Mouse (Mus musculus) fat pad, adult 2 months (tissue): ENCODE measurements around the gene Slco2a1.

Source experiments
- DNase-seq: peaks from one replicate; pipeline ENCODE4 v3.0.0-alpha.2; 2011; ENCODE audit warnings: low read depth, low spot score; ENCODE audit errors: extremely low read depth

Gene Slco2a1

DNA sequence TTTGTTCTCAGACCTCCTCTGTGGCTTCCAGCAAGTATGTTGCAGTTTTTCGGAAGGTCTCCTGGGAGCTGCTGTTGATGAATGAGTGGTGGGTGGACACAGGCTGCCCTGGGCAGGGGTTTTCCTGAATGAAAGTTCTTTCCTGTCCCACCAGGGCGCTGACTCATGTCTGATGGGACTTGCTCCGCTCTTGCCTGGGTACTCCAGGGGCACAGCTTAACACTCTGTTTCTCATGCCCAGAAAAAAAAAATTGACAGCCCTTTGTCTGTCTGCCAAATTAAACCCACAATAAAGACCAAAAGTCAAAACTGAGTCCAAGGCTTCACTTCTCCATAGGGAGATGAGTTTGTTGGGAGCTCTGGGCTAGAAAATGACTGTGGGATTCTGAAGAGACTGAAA, 44.9 kb downstream of the Slco2a1 start:
- no peak for DNase-seq

DNA sequence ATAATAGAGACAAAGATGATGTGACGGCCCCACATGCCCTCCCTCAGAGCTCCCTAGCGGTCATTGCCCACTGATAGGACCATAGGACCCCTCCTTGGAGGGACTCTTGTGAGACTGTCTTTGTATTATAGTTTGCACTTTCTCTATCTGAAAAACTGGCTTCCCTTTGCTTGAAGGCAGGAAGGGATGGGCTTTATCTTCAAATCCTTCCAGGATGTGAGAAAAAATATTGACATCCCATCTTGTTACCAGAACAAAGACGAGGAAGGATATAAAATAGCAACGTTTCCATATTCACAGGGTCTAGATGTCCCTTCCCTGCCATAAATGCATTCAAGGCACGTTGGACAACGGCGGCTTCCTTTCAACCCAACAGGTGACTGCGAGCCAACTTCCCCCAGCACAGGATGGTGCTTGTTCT, 48.5 kb downstream of the Slco2a1 start:
- no peak for DNase-seq

DNA sequence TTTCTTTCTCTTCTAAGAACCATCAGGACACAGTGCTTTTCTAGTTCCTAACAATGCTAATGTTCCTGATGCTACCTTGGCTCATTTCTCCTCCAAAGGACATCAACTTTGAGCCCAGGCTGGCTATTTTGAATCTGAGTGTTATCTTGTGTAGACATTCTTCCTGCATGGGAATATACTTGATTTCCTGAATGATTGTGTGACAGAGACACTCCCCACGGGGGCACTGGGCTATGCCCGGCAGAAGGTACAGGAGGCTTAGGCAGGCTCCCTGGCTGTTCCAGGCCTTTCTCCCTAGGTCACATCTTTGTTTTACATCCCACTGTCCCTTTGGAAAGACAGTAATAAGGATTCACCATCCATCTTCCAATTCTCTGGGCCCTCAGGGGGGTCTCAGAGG, 49.8 kb downstream of the Slco2a1 start:
- no peak for DNase-seq

- DNase-seq = no peak
Measured at GRCm38 (mm10) chr9:103038705-103039104, 50.2 kb downstream of the Slco2a1 start.

GRCm38 (mm10) chr9:103040581-103040980, 52.1 kb downstream of the Slco2a1 start:
- no peak for DNase-seq

- DNase-seq = no peak
Measured at GRCm38 (mm10) chr9:103045406-103045805, 56.9 kb downstream of the Slco2a1 start.

GRCm38 (mm10) chr9:103049049-103049511, 60.6 kb downstream of the Slco2a1 start:
- DNase-seq = no peak

DNA sequence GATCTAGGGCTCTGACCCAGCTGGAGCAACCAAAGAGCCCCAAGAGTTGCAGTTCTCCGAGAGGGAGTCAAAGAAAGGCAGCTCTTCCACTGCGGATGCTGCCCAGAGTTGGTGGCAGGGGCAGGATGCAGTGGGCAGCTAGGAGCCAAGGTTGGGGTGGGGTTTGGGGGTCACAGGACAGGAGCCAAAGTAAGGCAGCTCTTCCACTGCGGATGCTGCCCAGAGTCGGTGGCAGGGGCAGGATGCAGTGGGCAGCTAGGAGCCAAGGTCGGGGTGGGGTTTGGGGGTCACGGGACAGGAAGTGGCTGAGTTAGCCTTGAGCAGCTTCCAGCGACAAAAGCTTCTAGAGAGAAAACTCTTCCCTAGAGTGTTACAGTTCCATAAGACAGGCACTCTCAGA, 65.3 kb downstream of the Slco2a1 start:
- no peak for DNase-seq

- no peak for DNase-seq
Measured at GRCm38 (mm10) chr9:103055061-103055460, 66.5 kb downstream of the Slco2a1 start.

DNA sequence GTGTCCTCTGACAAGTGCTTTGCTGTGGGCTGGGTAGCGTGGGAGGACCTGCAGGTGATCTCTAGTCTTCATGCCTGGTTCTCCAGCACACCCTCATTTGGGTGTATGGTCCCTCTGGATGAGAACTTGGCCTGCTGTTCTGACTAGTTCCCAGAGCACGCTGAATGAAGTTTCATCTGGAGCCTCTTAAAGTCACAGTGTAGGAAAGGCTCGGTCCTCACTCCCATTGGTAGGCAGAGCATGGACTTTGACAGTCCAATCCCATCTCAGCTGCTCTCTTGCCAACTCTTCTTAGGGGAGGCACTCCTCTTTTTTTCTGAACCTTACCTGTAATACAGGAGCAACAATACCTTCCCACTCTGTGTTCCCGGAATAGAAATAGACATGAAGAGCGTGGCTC, 67.7 kb downstream of the Slco2a1 start:
- no peak for DNase-seq

DNA sequence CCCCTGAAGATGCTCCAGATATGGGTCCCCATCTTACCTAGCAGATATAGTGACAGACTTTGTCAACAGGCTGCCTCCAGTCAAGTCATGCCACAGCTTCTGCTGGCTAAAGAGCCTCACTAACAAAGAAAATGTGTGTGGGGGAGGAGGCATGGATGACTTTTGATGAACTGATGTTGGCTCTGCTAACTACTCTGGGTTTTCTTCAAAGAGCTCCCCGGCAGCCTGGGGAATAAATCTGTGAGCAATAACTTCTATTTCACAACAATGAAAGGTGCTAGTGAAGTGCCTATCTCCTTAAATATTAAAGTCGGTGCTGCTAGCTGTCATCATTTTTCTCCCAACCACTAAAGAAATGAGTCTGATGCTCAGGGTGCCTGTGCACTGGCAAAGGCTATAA, 72.0 kb downstream of the Slco2a1 start:
- DNase-seq = no peak

DNA sequence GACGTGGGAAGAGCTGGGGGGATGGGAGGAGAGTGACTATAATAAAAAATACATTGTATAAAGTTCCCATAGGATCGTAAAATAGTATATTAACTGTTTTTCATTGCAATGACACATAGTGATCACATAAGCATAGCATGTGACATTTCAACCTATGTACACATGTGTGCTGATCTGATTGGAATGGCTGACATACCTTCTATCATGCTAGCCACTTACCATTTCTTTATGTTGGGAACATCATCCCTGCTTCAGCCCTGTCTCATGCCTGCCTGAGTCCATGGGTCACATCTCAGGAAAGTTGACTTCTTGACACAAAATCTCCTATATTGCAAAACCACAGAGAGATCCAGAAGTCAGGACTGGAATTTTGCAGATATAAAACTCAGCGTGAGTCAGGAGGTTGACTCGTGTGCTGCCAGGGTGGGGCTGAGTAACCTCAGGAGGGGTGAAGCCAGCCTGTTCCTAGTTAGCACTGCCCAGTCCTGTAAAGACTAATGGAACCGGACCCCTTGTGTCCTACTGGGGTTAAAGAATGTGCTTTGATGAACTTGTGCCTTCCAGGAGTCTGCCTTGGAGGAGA, 73.0 kb downstream of the Slco2a1 start:
- DNase-seq = no peak

DNA sequence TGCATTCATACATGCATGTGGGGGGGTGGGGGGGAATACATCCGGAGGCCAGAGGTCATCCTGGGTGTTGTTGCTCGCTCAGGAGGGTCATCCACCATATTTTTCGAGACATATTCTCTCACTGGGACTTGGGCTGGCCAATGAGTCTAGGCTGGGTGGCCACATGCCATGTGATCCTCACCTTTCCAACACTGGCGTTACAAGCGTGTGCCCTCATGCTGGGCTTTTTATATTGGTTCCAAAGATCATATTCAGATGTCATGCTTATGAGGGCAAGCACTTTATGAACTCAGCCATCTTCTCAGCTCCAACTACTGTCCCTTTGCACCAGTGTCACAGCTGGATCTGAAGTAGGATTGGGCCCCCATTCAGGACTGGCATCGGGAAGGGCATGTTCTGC, 75.1 kb downstream of the Slco2a1 start:
- DNase-seq = no peak

DNA sequence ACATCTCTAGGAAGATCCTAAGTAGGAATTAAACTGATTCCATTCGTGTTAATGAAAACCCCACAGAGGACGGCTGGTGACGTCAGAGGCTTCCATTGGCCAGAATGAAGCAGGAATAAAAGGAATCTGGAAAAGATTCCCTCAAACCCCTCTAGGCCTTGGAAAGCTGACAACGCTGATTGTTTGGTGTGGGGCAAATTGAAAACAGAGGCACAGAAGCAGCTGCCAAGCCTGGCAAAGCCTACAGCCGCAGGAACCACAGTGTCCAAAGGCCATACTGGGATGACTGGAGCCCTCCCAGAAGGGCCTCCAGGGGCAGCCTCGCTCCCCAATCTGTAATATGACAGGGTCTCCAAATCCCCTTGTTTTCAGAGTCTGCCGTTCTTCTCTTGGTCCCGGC, 78.3 kb downstream of the Slco2a1 start:
- no peak for DNase-seq

DNA sequence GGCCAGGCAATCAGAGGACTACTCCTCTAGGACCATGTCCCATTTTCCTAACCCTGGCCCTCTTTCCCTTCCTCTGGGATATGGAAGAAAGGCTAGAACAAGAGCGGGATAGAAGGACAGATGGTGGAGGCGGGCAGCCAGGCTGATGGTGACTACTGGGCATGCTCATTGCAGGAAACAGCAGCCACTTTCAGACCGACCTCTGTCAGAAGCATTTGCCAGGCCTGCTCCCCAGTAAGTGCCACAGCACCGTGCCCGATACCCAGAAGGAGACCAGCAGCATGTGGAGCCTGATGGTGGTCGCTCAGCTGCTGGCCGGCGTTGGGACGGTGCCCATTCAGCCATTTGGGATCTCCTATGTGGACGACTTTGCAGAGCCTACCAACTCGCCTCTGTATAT, 79.1 kb downstream of the Slco2a1 start:
- DNase-seq = no peak

DNA sequence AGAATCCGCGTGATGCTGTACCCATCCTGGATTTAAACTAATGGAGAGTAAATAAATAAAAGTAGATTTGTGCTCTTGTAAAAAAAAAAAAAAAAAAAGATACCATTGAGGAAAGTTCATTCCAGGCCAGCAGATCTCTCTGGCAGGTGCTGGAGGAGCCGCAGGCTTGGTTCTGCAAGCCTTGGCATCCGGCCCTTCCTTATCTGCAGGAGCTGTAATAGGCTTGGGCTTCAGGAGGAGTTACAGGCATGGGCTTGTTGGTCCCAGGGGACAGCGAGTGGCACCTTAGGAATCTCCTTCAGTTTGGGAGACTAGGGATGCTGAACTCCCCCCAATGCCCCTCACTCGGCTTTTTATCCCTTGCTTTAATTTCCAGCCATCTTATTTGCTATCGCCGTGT, 80.3 kb downstream of the Slco2a1 start:
- DNase-seq = no peak

DNA sequence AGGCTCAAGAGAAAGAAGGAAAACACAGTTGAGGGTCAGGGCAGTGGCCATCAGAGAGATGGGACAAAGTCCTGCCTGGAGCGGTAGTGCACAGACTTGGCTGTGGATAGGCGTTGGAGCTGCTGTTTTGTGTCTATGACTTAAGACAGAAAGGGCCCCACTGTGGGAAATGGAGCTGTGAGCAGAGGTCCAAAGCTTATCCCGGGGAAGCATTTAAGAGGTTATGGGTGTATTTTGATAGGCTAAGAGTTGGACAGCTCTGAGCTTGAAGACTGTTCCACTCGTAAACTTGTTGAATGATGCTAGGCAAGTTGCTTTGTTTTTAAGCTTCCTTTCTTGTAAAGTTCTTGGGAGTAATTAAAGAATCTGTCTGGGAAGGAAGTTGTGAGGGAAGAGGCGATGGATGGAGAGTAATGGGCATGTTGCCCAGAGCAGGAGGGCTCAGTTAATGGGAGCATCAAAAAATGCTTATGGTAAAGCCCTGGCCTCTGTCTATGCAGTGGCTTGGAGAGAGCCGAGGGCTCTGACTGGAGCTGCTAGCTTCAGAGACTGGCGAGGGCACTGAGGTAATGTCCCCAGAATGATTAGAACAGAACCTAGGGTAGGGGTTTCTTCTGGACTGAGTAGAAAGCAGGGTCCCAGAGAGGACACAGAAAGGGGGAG, 83.2 kb downstream of the Slco2a1 start:
- no peak for DNase-seq

- no peak for DNase-seq
Measured at GRCm38 (mm10) chr9:103072204-103072599, 83.7 kb downstream of the Slco2a1 start.

GRCm38 (mm10) chr9:103072926-103073515, 84.5 kb downstream of the Slco2a1 start:
- no peak for DNase-seq

DNA sequence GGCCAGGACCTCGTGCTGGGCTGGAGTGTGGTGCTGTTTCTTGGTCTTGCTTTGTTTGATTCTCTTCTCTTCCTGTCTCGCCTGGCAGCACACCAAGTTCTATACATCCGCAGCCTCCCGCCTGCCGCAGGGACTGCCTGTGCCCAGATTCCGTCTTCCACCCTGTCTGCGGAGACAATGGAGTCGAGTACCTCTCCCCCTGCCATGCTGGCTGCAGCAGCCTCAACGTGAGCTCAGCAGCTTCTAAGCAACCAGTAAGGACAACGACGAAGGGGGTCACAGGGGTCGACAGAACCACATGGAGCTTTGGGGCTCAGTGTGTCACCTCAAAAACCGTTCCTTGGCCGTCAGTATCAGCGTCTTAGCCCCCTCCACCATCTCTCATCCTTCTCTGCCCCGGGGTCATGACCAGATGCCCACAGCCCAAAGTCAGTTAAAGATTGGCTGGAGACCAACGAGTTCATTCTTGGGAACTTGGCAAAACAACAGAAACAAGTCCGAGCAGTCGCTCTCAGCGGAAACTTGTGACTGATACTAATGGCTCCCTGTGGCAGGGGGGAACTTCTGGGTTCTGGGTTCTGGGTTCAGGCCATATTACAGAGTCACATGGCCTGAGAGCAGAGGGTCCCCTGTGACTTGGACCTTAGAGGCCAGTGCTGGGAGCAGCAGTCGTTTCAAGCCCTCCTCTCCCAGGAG, 88.5 kb downstream of the Slco2a1 start:
- DNase-seq = no peak

DNA sequence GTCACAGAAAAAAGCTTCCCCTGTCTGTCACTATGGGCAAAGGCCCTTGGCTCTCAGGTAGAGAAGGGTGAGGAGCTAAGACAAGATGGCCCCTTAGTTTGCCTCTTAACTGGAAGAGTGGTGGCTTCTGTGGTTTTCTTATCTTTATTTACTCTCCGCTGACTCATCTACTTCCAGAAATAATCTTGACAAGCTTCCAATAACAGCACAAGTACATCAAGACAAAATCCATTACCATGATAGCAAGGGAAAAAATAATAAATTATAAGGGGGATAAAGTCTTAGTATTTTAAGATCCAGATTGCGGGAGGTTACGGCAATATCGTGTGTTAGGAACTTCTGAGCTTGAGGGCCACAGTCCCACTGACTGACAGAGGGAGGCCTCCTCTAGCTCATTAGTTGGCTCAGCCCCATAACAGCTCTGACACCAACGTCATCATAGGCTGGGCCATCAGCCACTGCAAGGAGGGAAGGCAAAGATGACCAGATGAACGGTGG, 89.7 kb downstream of the Slco2a1 start:
- no peak for DNase-seq

- DNase-seq = no peak
Measured at GRCm38 (mm10) chr9:103080211-103080610, 91.7 kb downstream of the Slco2a1 start.
